Mouse (Mus musculus) CH12.LX (cell line): ENCODE data around the gene Plxdc1.

Experiments used
- BHLHE40 ChIP-seq: IDR thresholded peaks from 2 replicates; pipeline ENCODE4 v1.6.1; 2011; ENCODE audit warnings: mild to moderate bottlenecking, low read depth, low read length, improper control_type of control experiment
- CHD1 ChIP-seq: IDR thresholded peaks from 2 replicates; pipeline ENCODE4 v1.6.1; 2012; ENCODE audit warnings: low read depth, low read length, improper control_type of control experiment, inconsistent platforms
- CTCF ChIP-seq, 2 experiments: IDR thresholded peaks in 1 of 2; conservative IDR thresholded peaks in 1 of 2; 2 replicates each; pipeline ENCODE4 v1.5.1; 2011 to 2012; ENCODE audit warnings: low read depth in 2 of 2, low read length in 2 of 2, improper control_type of control experiment in 1 of 2, inconsistent platforms in 1 of 2, mild to moderate bottlenecking in 1 of 2, moderate library complexity in 1 of 2
- E2F4 ChIP-seq: IDR thresholded peaks from 2 replicates; pipeline ENCODE4 v1.6.1; 2011; ENCODE audit warnings: low read depth, low read length, improper control_type of control experiment; ENCODE audit not compliant: insufficient replicate concordance
- ETS1 ChIP-seq: conservative IDR thresholded peaks from 2 replicates; pipeline ENCODE4 v1.6.1; 2012; ENCODE audit warnings: low read depth, mild to moderate bottlenecking, inconsistent platforms, low read length, improper control_type of control experiment, moderate library complexity
- MAX ChIP-seq: IDR thresholded peaks from 2 replicates; pipeline ENCODE4 v1.6.1; 2011; ENCODE audit warnings: low read length, improper control_type of control experiment
- MYC ChIP-seq: IDR thresholded peaks from 2 replicates; pipeline ENCODE4 v1.6.1; 2011; ENCODE audit warnings: low read depth, mild to moderate bottlenecking, improper control_type of control experiment, low read length
- POLR2A ChIP-seq: IDR thresholded peaks from 2 replicates; pipeline ENCODE4 v1.6.1; 2011; ENCODE audit warnings: low read depth, mild to moderate bottlenecking, improper control_type of control experiment, low read length
- RCOR1 ChIP-seq: conservative IDR thresholded peaks from 2 replicates; pipeline ENCODE4 v1.6.1; 2012; ENCODE audit warnings: low read depth, mild to moderate bottlenecking, inconsistent platforms, low read length, improper control_type of control experiment
- SMC3 ChIP-seq: IDR thresholded peaks from 2 replicates; pipeline ENCODE4 v1.6.1; 2011; ENCODE audit warnings: low read depth, low read length, improper control_type of control experiment
- ZNF384 ChIP-seq: IDR thresholded peaks from 2 replicates; pipeline ENCODE4 v1.6.1; 2012; ENCODE audit warnings: low read depth, low read length, improper control_type of control experiment, inconsistent platforms

GRCm38 (mm10) chr11:97935913-97936575 is 50.2 kb downstream of the Plxdc1 start:
- TF ChIP-seq POLR2A (no peak), SMC3 (no peak), CHD1 (no peak), E2F4 (no peak), MAX (no peak), RCOR1 (no peak), ZNF384 (no peak), ETS1 (no peak), CTCF (conservative IDR thresholded peaks at IDR 0.05 in 1 of 2, IDR thresholded peaks at IDR 0.05 in 1 of 2; ENCODE audit: low read depth in 2 of 2, low read length in 2 of 2) (no peak), BHLHE40 (no peak), MYC (no peak)
